Mouse (Mus musculus) CD8-positive naive resting alpha-beta T cell, adult 57 days (primary cell): ENCODE results near the gene Lcn10. TPM values are rescaled to one million over a fixed set of nuclear protein-coding genes. Genes with fewer than 3 reads are reported as not detected.

Experiments used
- total RNA-seq: library from RNA; stranded (reverse); gene quantifications from one replicate; pipeline ENCODE4 v1.2.4, GENCODE M21; 2023

Lcn10 gene
- not detected for total RNA-seq

GRCm38 (mm10) chr2:25682426-25682825 lies at the start of gene Lcn10:
Gene Lcn10 (plus strand): TSS chr2:25682726.

DNA sequence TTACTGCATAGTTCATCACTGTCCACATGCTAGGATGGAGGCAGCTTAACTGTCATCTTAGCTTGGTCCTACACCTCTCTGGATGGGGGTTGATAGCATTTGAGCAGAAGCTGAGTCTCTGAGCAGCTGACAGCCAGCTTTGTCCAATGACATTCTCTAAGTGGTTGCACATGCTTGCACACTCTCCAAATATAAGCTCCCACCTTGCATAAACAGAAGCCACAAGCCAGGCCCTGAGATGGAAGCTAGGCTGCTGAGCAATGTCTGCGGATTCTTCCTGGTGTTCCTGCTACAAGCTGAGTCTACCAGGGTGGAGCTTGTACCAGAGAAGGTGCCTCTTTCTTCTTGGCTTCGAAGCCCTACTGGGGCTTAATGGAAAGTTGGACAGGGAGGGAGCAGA lies 29.6 kb upstream of the Lcn10 start, which contains the start of gene Lcn8:
TSS of gene Lcn8 (plus strand) at position 219 of the 400 bp plus-strand sequence.

DNA sequence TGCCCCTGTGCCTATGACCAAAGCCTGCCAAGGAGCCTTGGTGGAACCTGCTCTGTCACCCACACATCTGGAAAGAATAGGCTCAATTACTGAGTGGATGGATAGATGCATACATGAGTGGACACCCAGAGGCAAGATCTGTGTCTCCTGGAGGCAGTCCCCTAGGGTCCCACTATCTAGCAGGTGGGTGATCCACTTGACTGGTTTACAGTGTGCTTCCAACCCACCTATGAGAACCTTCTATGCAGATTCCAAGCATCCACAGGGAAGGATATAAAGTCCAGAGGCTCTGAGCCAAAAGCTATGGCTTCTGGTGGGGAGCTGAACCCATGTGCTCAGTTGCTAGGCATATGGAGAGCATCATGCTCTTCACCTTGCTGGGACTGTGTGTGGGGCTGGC lies 24.9 kb upstream of the Lcn10 start, which contains the start of gene Lcn5:
TSS of gene Lcn5 (plus strand) at position 301 of the 400 bp plus-strand sequence.

DNA sequence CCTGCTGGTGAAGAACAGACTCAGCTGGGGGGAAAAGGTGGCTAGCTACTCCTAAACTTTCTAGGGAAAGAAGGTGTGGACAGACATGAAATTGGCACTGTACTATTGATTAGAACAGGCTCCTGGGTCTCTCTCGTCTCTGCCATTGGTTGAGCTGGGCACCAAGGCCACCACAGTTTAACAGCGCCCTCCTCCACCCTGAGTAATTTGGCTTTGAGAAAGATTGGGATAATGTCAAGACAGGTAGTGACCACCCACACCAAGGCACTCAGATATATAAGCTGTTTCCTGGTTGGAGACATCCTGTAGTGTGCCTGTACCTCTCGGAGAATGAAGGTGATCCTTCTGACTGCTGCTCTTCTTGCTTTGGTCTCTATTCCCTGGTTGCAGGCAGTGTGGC lies 6.0 kb upstream of the Lcn10 start, which contains the start of gene Lcn6:
TSS of gene Lcn6 (plus strand) at position 301 of the 400 bp plus-strand sequence.

GRCm38 (mm10) chr2:25699743-25700142 lies 17.2 kb downstream of the Lcn10 start, which contains the start of gene Obp2a:
Gene Obp2a (plus strand): TSS chr2:25700043.

DNA sequence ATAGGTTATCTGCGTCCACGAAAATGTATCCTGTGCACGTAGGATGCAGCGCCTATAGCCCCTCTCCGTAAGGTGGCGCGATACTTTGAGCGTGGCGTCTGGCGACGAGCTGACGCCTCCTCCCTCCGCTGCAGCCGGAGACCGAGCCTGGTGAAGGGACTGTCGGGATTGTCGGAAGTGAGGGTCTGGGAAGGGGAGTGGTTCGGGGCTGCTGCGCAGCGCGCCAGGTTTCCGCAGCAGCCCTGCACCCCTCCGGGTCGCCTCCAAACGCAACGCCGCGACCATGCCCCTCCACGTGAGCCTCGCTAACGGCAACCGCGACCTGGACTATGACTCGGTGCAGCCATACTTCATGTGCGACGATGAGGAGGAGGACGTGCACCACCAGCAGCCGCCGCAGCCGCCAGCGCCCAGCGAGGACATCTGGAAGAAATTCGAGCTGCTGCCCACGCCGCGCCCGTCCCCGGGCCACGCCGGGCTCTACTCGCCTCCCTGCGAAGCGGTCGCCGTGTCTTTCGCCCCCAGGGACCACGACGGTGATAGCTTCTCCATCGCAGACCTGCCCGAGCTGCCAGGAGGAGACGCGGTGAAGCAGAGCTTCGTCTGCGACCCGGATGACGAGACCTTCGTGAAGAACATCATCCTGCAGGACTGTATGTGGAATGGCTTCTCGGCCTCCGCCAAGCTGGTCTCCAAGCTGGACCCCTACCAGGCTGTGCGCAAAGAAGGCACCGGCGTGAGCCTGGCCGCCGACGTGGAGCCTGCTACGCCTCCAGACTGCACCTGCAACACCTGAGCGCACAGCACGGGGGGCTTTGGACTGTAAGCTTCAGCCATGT lies 24.3 kb downstream of the Lcn10 start, which contains the start of gene Bmyc:
TSS of gene Bmyc (plus strand) at position 97 of the 839 bp plus-strand sequence.

Other genes starting within 250 kb of the Lcn10 start
- not detected for gene Clic3, start 225.9 kb upstream of the Lcn10 start, total RNA-seq
- 83.0 TPM for gene Paxx, start 221.6 kb upstream of the Lcn10 start, total RNA-seq
- not detected for gene Ptgds, start 212.7 kb upstream of the Lcn10 start, total RNA-seq
- gene Lcn12, start 188.8 kb upstream of the Lcn10 start, total RNA-seq, result not detected
- gene Fbxw5, start 182.0 kb upstream of the Lcn10 start, total RNA-seq, result 60.4 TPM
- gene C8g, start 181.0 kb upstream of the Lcn10 start, total RNA-seq, result not detected
- 40.5 TPM for gene Traf2, start 135.8 kb upstream of the Lcn10 start, total RNA-seq
- 100 TPM for gene Edf1, start 124.9 kb upstream of the Lcn10 start, total RNA-seq
- gene Mamdc4, start 107.9 kb upstream of the Lcn10 start, total RNA-seq, result 2.0 TPM
- 18.9 TPM for gene Phpt1, start 107.5 kb upstream of the Lcn10 start, total RNA-seq
- gene Ajm1, start 101.0 kb upstream of the Lcn10 start, total RNA-seq, result 0.70 TPM
- gene Rabl6, start 74.2 kb upstream of the Lcn10 start, total RNA-seq, result 115 TPM
- gene Ccdc183, start 65.0 kb upstream of the Lcn10 start, total RNA-seq, result not detected
- gene Tmem141, start 60.7 kb upstream of the Lcn10 start, total RNA-seq, result 0.80 TPM
- gene Fcna, start 54.7 kb upstream of the Lcn10 start, total RNA-seq, result 2.1 TPM
- gene Lcn8, start 29.6 kb upstream of the Lcn10 start, total RNA-seq, result not detected
- not detected for gene Lcn5, start 24.8 kb upstream of the Lcn10 start, total RNA-seq
- gene Lcn6, start 5.9 kb upstream of the Lcn10 start, total RNA-seq, result not detected
- not detected for gene Obp2a, start 17.3 kb downstream of the Lcn10 start, total RNA-seq
- gene Bmyc, start 24.0 kb downstream of the Lcn10 start, total RNA-seq, result 16.7 TPM
- gene Obp2b, start 54.3 kb downstream of the Lcn10 start, total RNA-seq, result not detected
- gene Lcn3, start 82.8 kb downstream of the Lcn10 start, total RNA-seq, result not detected
- not detected for gene Lcn11, start 94.3 kb downstream of the Lcn10 start, total RNA-seq
- gene Gm13539, start 99.5 kb downstream of the Lcn10 start, total RNA-seq, result not detected
- not detected for gene Glt6d1, start 133.1 kb downstream of the Lcn10 start, total RNA-seq
- gene Lcn9, start 140.4 kb downstream of the Lcn10 start, total RNA-seq, result not detected
- not detected for gene Sohlh1, start 164.5 kb downstream of the Lcn10 start, total RNA-seq
- not detected for gene Kcnt1, start 181.0 kb downstream of the Lcn10 start, total RNA-seq